17 mouse cellular contexts compared by ENCODE assay signal in genomic region chr1:120704201-120704600, GRCm38 (mm10).
"Had no signal": no experiment of that assay in that cellular context is flagged by ENCODE, and none has a peak within 500 bp of the region (broad histone marks: within the 10 kb centered on the region; RNA-seq: fewer than 3 reads in every experiment).

No protein-coding gene starts in this region.

- H3K9me3 ChIP-seq: midbrain, embryonic 10.5 days; midbrain, embryonic 13.5 days; neural tube, embryonic 13.5 days; neural tube, embryonic 15.5 days had no signal

- ATAC-seq: midbrain, embryonic 13.5 days; midbrain, embryonic 16.5 days had no signal

- H3K9ac ChIP-seq: lung, embryonic 14.5 days; midbrain, embryonic 13.5 days; neural tube, embryonic 13.5 days; neural tube, embryonic 15.5 days had no signal

- H3K27me3 ChIP-seq: midbrain, embryonic 13.5 days; neural tube, embryonic 13.5 days; neural tube, embryonic 15.5 days had no signal

- H3K36me3 ChIP-seq: midbrain, embryonic 10.5 days; midbrain, embryonic 13.5 days; neural tube, embryonic 13.5 days; neural tube, embryonic 15.5 days had no signal

- H3K4me1 ChIP-seq: midbrain, embryonic 10.5 days; midbrain, embryonic 13.5 days; neural tube, embryonic 13.5 days; neural tube, embryonic 15.5 days had no signal

- H3K4me2 ChIP-seq: lung, embryonic 14.5 days; midbrain, embryonic 13.5 days; neural tube, embryonic 13.5 days; neural tube, embryonic 15.5 days had no signal

- H3K4me3 ChIP-seq: midbrain, embryonic 10.5 days; midbrain, embryonic 13.5 days; myocyte; neural tube, embryonic 13.5 days; neural tube, embryonic 15.5 days had no signal

- DNase-seq: lung, adult 18-20 months; lung, embryonic 14.5 days; lung, postnatal 10 days; lung, postnatal 4 days; right cerebral cortex, adult 18-20 months; right cerebral cortex, postnatal 25 days; right cerebral cortex, postnatal 4 days; spleen, adult 18-20 months; thymus, adult 18-20 months; thymus, postnatal 14 days; thymus, postnatal 36 days had no signal

- H3K27ac ChIP-seq: midbrain, embryonic 10.5 days; midbrain, embryonic 13.5 days; neural tube, embryonic 13.5 days; neural tube, embryonic 15.5 days had no signal
